Mouse (Mus musculus) forebrain, embryonic 14.5 days (tissue): ENCODE measurements around the gene Avpr2. TPM values are rescaled to one million over a fixed set of nuclear protein-coding genes. Genes with fewer than 3 reads are reported as not detected.

ENCODE experiments used
- ATAC-seq: fragments of 200-750 bp; cut with Nextera tagmentation; 2 replicates; pipeline ENCODE4 v1.8.0; 2017; ENCODE audit warnings: mild to moderate bottlenecking, moderate library complexity
- DNase-seq: peaks from one replicate; pipeline ENCODE4 v3.0.0-alpha.2; 2015; ENCODE audit warnings: low spot score
- H3K27ac ChIP-seq: fragments of 300-500 bp; sonication (generic); 2 replicates; pipeline ENCODE4 v1.5.1; 2014; ENCODE audit warnings: low read depth, mild to moderate bottlenecking, control low read depth, low read length, moderate library complexity
- H3K27me3 ChIP-seq: fragments of 300-500 bp; sonication (generic); replicated peaks from 2 replicates; pipeline ENCODE4 v1.6.1; 2014; ENCODE audit warnings: low read length, control low read depth, mixed read lengths; ENCODE audit not compliant: control insufficient read depth, insufficient read depth
- H3K36me3 ChIP-seq: fragments of 300-500 bp; sonication (generic); 2 replicates; pipeline ENCODE4 v1.6.1; 2014; ENCODE audit warnings: low read length, control low read depth; ENCODE audit not compliant: control insufficient read depth, insufficient read depth
- H3K4me1 ChIP-seq: fragments of 300-500 bp; sonication (generic); 2 replicates; pipeline ENCODE4 v1.6.1; 2014; ENCODE audit warnings: antibody characterized with exemption, low read length, control low read depth; ENCODE audit not compliant: control insufficient read depth, insufficient read depth
- H3K4me2 ChIP-seq: fragments of 300-500 bp; sonication (generic); 2 replicates; pipeline ENCODE4 v1.6.1; 2014; ENCODE audit warnings: mild to moderate bottlenecking, control low read depth, low read length
- H3K4me3 ChIP-seq: fragments of 300-500 bp; sonication (generic); 2 replicates; pipeline ENCODE4 v1.5.1; 2014; ENCODE audit warnings: low read depth, low read length, control low read depth
- H3K9ac ChIP-seq: fragments of 300-500 bp; sonication (generic); 2 replicates; pipeline ENCODE4 v1.6.1; 2014; ENCODE audit warnings: mild to moderate bottlenecking, low read length, control low read depth, moderate library complexity
- H3K9me3 ChIP-seq: fragments of 300-500 bp; sonication (generic); replicated peaks from 2 replicates; pipeline ENCODE4 v1.6.1; 2016; ENCODE audit warnings: low read length, control low read depth, mixed read lengths; ENCODE audit not compliant: control insufficient read depth
- WGBS: fragments of 180-500 bp; shearing (Covaris S2); extraction: QIAGEN DNeasy Blood & Tissue Kit; methylation state at CpG from one replicate; pipeline ENCODE4 v1.1.7; 2014; 5-methylcytosine and 5-hydroxymethylcytosine counted together
- polyA plus RNA-seq: library from polyadenylated mRNA; unstranded; fragments of >200 nt; fragmentation: Nextera tagmentation; extraction: Ambion mirVana; gene quantifications from 2 replicates; pipeline ENCODE4 v1.2.1, GENCODE M21; 2014

Avpr2 gene
- polyA plus RNA-seq, 1 experiment from 2014 or later, result not detected

DNA sequence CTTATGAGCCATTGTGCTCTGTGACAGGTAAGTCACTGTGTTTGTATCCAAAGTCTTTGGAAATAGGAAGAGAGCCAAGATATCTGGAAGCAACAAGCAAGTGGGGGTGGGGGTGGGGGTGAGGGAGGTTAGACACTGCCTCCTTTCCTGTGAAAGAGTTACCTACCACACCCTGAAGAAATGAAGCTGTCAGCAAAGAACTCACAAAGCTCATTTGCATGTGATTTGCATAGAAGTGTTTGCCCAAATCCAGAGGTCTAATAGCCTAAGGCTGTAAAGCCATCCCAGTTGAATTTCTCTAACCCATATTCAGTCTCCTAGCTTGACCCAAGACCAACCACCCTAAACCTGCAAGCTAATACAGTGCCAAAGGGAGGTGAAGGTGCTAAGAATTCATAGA, 18.5 kb downstream of the Avpr2 start:
- H3K9me3 ChIP-seq, result no peaks in the 10 kb centered on the region

DNA sequence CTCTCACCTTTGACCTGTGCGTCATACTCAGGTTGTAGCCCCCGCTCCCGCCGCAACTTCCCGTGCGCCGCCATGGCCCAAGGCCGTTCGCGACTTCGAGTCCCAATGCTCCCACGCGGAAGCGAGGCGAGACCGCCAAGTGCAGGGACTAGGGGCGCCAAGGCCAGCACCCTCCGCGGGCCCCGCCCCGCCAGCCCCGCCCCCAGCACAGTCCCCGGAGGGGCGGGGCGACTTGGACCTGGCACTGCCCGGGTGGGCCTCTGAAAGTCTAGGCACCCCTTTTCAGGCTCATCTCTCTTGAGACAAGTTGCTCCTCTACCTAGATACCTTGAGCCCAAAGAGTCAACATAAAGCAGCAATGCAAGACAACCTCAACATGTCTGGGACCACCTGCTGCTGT, 19.3 kb downstream of the Avpr2 start:
- DNase-seq (no peak), ATAC-seq (no peak)
- WGBS, result 32% methylated on average over 26 of the region's 26 CpGs
- Histone ChIP-seq H3K27me3 (no peaks in the 10 kb centered on the region), H3K4me3 (no peak overlapping the region), H3K4me2 (peak overlapping the region; percentile 25; the same call in 1 of the 2 replicates), H3K9ac (no peak overlapping the region), H3K27ac (no peak overlapping the region), H3K36me3 (no peaks in the 10 kb centered on the region), H3K9me3 (no peaks in the 10 kb centered on the region), H3K4me1 (no peaks in the 10 kb centered on the region)

More for the DNA sequence above, 18.5 kb downstream of the Avpr2 start:
- Histone ChIP-seq H3K27me3 (no peaks in the 10 kb centered on the region), H3K36me3 (no peaks in the 10 kb centered on the region), H3K4me1 (no peaks in the 10 kb centered on the region), H3K9ac (no peak overlapping the region), H3K4me2 (no peak overlapping the region), H3K4me3 (no peak overlapping the region), H3K27ac (no peak overlapping the region)
- DNase-seq, result no peak
- no peak for ATAC-seq

GRCm38 (mm10) chrX:73911588-73911987, 19.7 kb downstream of the Avpr2 start:
- no peak overlapping the region for H3K4me2 ChIP-seq
- H3K27ac ChIP-seq, result no peak overlapping the region
- H3K27me3 ChIP-seq, result no peaks in the 10 kb centered on the region
- 89% methylated on average over 2 of the region's 2 CpGs for WGBS
- DNase-seq, result no peak
- H3K4me3 ChIP-seq, result no peak overlapping the region
- no peaks in the 10 kb centered on the region for H3K9me3 ChIP-seq
- H3K4me1 ChIP-seq, result no peaks in the 10 kb centered on the region
- no peak overlapping the region for H3K9ac ChIP-seq
- H3K36me3 ChIP-seq, result no peaks in the 10 kb centered on the region
- ATAC-seq, result no peak

DNA sequence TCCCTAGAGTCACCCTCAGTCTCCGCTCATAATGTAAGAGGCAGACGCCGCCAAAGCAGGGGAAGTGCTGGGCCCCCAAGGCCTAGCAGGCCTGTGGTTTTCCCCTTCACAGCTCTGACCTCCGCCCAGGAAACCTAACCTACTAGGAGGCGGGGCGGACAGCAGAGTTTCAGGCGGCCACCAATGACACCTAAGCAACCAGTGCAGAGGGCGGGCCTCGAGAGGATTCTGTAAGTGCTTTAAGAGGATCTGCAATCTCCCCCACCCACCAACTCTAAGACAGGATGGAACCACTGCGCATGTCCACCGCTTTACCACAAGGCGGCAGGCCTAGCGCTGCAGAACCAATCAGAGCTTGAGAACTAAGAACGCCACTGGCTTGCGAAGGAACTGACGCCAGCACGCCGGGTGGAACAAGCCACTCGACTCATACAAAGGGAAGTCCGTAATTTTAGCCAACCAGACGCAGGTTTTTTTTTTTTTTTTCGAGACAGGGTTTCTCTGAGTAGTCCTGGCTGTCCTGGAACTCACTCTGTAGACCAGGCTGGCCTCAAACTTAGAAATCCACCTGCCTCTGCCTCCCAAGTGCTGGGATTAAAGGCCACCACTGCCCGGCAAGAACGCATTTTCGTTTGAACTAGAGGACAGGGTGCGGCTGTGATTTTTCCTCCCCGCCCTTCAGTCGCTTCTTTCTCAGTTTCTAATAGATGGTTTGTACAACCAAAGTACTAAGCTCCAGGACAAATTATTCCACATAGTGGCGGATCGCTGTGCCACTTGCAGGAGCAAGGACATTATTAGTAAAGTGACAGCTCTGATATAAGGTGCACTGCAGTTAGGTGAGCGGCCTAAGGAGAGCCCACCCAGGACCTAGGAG, 23.2 kb downstream of the Avpr2 start:
- Histone ChIP-seq H3K36me3 (0 out of 2 replicates have a peak, but pooled peaks cover 3% of the 10 kb centered on the region), H3K9ac (peak overlapping the region; percentile 40; the same call in 1 of the 2 replicates), H3K4me2 (peak overlapping the region; percentile 42), H3K27me3 (no peaks in the 10 kb centered on the region), H3K27ac (peak overlapping the region; percentile 74), H3K9me3 (no peaks in the 10 kb centered on the region), H3K4me3 (peak overlapping the region; percentile 6; the same call in 1 of the 2 replicates), H3K4me1 (no peaks in the 10 kb centered on the region)
- peak; percentile 97 for DNase-seq
- ATAC-seq, result peak; percentile 98
- WGBS, result 35% methylated on average over 31 of the region's 31 CpGs

DNA sequence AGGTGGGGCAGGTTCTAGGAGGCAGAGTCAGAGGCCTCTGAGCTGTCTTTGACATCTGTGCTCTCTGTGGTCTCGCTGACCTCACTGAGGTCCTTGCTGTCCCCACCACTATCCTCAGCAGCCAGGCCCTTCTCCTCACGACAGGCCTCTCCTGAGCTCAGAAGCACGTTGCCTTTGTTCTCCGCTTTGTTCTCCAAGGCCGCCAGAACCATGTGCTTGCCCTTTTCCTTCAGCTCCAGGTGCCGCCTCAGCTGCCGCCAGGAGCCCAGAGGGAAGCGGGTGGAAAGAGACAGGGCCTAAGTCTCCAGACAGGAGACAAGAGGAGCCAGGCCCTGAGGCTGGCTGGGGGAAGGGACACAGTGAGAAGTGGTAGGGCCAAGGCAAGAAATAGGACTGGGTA, 25.0 kb downstream of the Avpr2 start:
- WGBS, result 73% methylated on average over 8 of the region's 8 CpGs
- H3K27ac ChIP-seq, result no peak overlapping the region
- H3K36me3 ChIP-seq, result 0 out of 2 replicates have a peak, but pooled peaks cover 3% of the 10 kb centered on the region
- H3K4me2 ChIP-seq, result no peak overlapping the region
- H3K9me3 ChIP-seq, result no peaks in the 10 kb centered on the region
- H3K4me3 ChIP-seq, result no peak overlapping the region
- ATAC-seq, result no peak
- no peaks in the 10 kb centered on the region; the same call in 1 of the 2 replicates for H3K4me1 ChIP-seq
- DNase-seq, result no peak
- no peak overlapping the region for H3K9ac ChIP-seq
- no peaks in the 10 kb centered on the region for H3K27me3 ChIP-seq

- no peak overlapping the region for H3K27ac ChIP-seq
- WGBS, result 89% methylated on average over 5 of the region's 5 CpGs
- no peak overlapping the region for H3K4me2 ChIP-seq
- H3K36me3 ChIP-seq, result 0 out of 2 replicates have a peak, but pooled peaks cover 3% of the 10 kb centered on the region
- H3K9ac ChIP-seq, result no peak overlapping the region
- no peak overlapping the region for H3K4me3 ChIP-seq
- H3K4me1 ChIP-seq, result no peaks in the 10 kb centered on the region; the same call in 1 of the 2 replicates
- no peaks in the 10 kb centered on the region for H3K27me3 ChIP-seq
- no peaks in the 10 kb centered on the region for H3K9me3 ChIP-seq
- no peak for DNase-seq
- no peak for ATAC-seq
Measured at GRCm38 (mm10) chrX:73918631-73919030, 26.7 kb downstream of the Avpr2 start.

DNA sequence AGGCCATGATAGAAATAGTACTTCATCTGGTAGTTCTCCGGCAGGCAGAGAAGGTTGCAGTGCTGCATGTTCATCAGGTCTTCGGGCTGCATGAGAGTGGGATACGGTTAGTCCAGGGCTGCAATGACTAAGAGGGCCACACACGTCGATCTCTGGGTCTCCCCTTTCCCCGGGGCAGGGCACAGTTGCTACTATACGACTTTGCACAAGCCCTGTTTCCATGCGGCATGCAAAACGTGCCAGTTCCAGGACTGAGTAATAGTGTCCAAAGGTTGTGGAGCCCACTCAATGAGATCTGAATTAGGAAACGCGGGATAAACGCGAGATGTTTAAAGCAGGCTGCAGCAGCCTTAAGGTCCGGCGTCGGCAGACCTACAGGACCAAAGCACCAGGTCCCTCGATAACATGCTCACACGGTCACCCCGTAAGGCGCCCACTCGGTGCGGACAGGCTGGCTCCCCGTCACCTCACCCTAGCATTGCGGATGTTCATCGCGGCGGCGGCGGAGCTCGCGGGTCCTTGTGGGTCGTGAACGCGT, 29.5 kb downstream of the Avpr2 start:
- 37% methylated on average over 34 of the region's 34 CpGs for WGBS
- H3K36me3 ChIP-seq, result 0 out of 2 replicates have a peak, but pooled peaks cover 3% of the 10 kb centered on the region
- ATAC-seq, result peak; percentile 45
- no peaks in the 10 kb centered on the region for H3K9me3 ChIP-seq
- H3K4me1 ChIP-seq, result no peaks in the 10 kb centered on the region; the same call in 1 of the 2 replicates
- H3K27me3 ChIP-seq, result no peaks in the 10 kb centered on the region
- no peak for DNase-seq
- peak overlapping the region; percentile 66 for H3K4me2 ChIP-seq
- H3K27ac ChIP-seq, result peak overlapping the region; percentile 39; the same call in 1 of the 2 replicates
- peak overlapping the region; percentile 54 for H3K4me3 ChIP-seq
- peak overlapping the region; percentile 70 for H3K9ac ChIP-seq

DNA sequence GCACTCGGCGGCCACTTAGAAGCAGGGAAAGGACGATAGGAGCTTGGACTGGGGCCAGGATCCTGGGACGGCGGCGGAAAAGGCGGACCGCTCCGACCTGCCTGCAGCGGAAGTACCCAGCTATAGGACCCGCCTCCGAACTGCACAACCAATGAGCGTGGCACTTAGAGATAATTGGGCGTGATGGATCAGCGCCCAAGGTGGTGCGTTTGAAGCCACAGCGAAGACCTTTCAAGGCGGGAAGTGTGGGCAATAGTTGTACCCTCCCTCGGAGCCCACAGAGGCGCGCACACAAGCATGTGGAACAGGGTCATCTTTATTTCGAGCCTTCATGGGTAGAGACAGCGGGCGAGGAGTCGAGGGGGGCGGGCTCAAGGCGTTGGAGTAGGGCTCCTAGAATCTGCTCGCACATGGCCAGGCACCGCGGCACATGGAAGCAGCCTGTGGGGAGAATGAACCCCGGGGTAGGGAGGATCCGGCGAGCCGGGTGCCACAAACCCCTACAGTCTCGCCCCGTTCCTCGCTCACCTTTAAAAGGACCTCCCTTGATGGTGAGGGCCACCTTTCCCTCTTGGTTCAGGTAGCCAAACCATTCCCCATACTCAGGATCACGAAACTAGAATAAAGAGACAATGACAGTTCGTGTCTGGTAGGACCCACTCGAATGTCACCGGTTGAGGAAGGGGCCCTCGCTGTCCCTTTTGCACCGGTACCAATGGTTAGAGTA, 30.1 kb downstream of the Avpr2 start, which contains the start of the genes Arhgap4 and Naa10:
Gene Arhgap4, minus strand, starts transcription at position 48 of the 727 bp plus-strand sequence.
Gene Naa10, minus strand, starts transcription at position 122 of the 727 bp plus-strand sequence.
- Histone ChIP-seq H3K9me3 (no peaks in the 10 kb centered on the region), H3K27ac (peak within 1 kb of the TSS; percentile 75), H3K36me3 (0 out of 2 replicates have a peak, but pooled peaks cover 3% of the 10 kb centered on the region), H3K4me3 (peak within 1 kb of the TSS; percentile 54), H3K4me2 (peak within 1 kb of the TSS; percentile 66), H3K9ac (peak within 1 kb of the TSS; percentile 70), H3K4me1 (no peaks in the 10 kb centered on the region; the same call in 1 of the 2 replicates), H3K27me3 (no peaks in the 10 kb centered on the region)
- WGBS, result 29% methylated on average over 41 of the region's 43 CpGs
- ATAC-seq, result peak; percentile 99
- DNase-seq, result peak; percentile 95
